Mouse (Mus musculus) ovary, postnatal 10 days (tissue): ENCODE measurements around the gene Iqgap2.
A peak's percentile ranks its signal among the peaks of the same experiment; 100 is the strongest.

Source experiments
- DNase-seq: peaks from one replicate; pipeline ENCODE4 v3.0.0; 2022; ENCODE audit warnings: low spot score

Iqgap2 gene

GRCm38 (mm10) chr13:95891491-95891925 lies at the start of gene Iqgap2:
TSS of gene Iqgap2 (minus strand) at chr13:95891922.
- no peak for DNase-seq

DNA sequence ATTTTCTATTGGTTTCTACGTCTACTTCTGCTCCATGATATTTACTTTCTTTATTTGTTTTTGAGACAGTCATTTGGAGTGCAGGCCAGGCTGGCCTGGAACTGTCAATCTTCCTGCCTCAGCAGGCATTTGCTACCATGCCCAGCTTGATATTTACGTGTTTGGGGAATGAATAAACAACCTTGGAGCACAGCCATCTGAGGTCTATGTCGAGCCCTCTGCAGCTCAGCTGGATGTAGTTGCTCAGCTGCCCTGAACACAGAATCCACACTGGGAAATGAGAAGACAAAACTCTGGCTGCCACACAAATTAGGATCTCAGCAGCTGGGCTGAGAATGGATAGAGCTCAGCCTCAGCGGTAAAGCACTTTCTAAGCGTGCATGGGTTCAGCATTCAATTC lies 49.1 kb upstream of the Iqgap2 start:
- no peak for DNase-seq

GRCm38 (mm10) chr13:95924201-95924621 lies 32.5 kb upstream of the Iqgap2 start:
- DNase-seq = no peak

- DNase-seq = no peak
Observed at GRCm38 (mm10) chr13:95922626-95923025, 30.9 kb upstream of the Iqgap2 start.

- no peak for DNase-seq
Observed at GRCm38 (mm10) chr13:95918624-95919284, 27.0 kb upstream of the Iqgap2 start.

DNA sequence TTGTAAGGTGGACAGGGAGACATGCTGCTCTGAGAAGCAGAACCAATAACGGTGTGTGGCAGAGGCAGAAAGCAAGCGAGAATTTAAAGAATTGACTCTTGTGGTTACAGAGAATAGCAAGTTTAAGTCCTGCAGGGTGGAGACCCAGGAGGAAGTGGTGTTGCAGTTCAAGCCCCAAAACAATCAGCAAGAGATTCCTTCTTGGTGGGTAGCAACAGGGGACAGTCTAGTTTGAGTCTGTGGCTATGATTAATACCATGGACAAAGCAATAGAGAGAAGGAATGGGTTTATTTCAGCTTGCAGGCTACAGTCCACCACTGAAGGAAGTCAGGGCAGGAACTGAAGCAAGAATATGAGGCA lies 21.3 kb upstream of the Iqgap2 start:
- no peak for DNase-seq

DNA sequence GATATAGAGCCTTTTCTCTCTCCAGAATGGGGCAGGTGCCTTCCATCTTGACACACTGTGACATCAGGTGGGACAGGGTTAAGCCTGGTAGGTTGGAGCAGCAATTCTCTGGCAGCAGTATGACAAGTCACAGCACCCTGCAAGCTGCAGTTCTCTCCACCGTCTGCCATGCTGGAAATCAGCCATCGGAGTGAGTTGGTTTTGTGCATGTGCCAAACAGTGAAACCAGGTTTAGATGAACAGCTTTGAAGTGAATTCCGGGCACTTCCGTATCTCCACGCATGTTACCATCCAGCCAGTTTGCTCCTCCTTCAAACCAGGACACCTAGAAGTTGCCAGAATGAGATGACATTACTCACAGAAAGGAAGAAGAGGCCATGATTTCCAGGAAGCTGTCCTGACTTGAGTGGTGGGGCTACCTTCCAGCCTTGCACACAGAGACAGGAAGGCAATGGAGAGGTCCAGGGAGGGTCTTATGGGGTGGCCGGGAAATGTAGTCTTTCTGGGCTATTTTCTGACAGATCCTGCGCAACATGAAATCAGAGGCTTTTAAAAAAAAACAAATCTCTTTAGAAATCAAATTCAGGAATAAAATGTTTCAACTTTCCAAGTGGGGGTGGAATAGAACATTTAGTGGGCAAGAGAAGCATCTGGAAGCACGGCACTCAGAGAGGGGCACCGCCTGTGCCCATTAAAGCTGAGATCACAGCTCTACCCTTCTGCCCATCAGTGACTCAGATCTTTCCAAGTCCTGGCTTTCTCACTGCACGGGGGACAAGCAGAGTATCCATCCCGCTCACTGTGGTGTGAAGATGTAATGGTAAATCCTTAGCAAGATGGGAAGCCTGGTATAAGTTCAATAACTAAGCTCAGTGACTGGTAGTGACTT lies 20.7 kb upstream of the Iqgap2 start:
- DNase-seq = no peak

GRCm38 (mm10) chr13:95910270-95910669 lies 18.5 kb upstream of the Iqgap2 start:
- no peak for DNase-seq

- no peak for DNase-seq
Observed at GRCm38 (mm10) chr13:95909244-95909643, 17.5 kb upstream of the Iqgap2 start.

DNA sequence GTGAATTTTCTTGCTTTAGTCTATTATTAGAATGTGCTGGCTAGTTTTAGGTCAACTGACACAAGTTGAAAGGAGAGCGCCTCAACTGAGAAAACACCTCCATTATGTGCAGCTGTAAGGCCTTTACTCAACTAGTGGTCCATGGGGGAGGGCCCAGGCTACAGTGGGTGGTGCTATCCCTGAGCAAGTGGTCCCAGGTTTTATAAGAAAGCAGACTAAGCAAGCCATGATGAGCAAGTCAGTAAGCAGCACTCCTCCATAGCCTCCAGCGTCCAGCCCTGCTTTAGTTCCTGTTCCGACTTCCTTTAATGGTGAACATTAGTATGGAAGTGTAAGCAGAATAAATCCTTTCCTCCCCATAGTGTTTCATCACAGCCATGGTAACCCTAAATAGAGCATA lies 11.0 kb upstream of the Iqgap2 start:
- DNase-seq = no peak

- DNase-seq = no peak
Observed at GRCm38 (mm10) chr13:95899885-95900650, 8.3 kb upstream of the Iqgap2 start.

GRCm38 (mm10) chr13:95896501-95896900 lies 4.8 kb upstream of the Iqgap2 start:
- DNase-seq = no peak

GRCm38 (mm10) chr13:95893166-95893565 lies 1.4 kb upstream of the Iqgap2 start:
- DNase-seq = no peak

- no peak for DNase-seq
Observed at GRCm38 (mm10) chr13:95892611-95893145, 956 bp upstream of the Iqgap2 start.

DNA sequence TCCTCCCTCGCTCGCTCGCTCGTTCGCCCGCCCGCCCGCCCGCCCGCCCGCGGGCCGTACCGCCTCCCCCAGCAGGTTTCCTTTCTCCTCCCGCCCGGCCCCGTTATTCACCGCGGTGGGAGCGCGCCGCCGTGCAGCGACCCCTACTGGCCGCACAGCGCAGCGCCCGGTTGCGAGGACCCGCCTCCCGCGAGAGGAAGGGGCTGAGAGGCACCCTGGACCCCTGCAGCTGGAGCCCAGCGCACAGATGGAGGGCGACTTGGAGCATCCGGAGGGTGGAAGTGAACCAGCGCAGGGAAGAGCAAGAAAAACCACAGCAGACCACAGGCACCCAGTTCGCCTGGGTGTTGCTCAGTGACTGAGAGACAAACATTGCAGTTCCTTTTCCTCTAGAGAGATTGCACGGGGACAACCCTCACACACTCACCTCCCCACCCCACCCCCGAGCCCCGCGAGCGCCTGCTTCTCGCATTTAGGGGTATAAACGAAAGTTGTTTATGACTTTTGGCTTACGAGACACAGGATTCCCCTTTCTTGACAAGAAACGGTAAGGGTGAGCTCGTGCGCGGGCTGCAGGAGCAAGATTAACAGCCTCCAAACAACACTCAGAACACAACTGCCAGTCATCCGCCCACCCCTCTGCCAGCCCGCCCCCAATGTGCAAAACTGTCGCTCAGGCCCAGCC lies 346 bp upstream of the Iqgap2 start:
- peak; percentile 89 for DNase-seq

GRCm38 (mm10) chr13:95890851-95891471 lies 761 bp downstream of the Iqgap2 start:
- peak; percentile 13 for DNase-seq

GRCm38 (mm10) chr13:95889981-95890545 lies 1.7 kb downstream of the Iqgap2 start:
- no peak for DNase-seq

DNA sequence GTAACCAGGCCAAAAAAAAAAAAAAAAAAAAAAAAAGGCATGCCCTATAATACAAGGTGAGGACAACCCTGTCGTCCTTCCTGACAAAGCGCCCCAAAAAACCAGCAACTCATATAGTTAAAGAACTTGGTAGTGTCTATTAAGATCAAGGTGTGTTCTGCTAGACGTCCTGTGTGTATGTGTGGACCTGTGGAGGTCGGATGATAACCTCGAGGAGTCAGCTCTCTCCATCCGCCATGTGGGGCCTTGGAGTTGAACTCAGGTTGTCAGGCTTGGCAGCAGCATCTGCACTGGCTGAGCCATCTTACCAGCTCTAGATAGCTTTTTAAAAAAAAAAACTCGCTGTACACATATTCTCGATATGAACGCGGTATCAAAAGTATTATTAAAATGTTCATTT lies 2.4 kb downstream of the Iqgap2 start:
- DNase-seq = no peak

GRCm38 (mm10) chr13:95888621-95889020 lies 3.1 kb downstream of the Iqgap2 start:
- no peak for DNase-seq

DNA sequence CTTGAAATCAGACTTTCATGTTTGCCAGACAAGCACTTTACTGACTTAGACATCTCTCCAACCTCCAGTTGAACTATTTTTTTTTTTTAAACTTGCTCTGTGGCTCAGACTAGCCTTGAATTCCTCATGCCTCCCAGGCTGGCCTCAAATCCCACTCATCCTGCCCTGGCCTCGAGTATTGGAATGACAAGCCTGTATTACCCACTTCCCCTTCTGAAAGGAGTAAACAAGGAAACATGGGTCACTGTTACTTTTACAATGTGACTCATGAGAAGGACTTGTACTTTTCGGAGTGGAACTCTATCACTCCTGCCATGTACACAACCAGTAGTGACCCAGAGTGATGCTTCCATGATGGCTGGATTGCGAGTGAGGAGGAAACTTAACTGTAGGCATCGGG lies 3.6 kb downstream of the Iqgap2 start:
- DNase-seq = no peak

GRCm38 (mm10) chr13:95887375-95887774 lies 4.3 kb downstream of the Iqgap2 start:
- no peak for DNase-seq
